Mouse (Mus musculus) erythroblast, embryonic 14.5 days (primary cell): Measurements from ENCODE around the gene Map1b.

Source experiments
- GATA1 ChIP-seq: IDR thresholded peaks from 2 replicates; pipeline ENCODE4 v1.6.1; 2012; ENCODE audit warnings: low read length, inconsistent platforms, mixed read lengths
- TAL1 ChIP-seq: IDR thresholded peaks from 3 replicates; pipeline ENCODE4 v1.6.1; 2012; ENCODE audit warnings: low read length, inconsistent platforms, mixed read lengths

DNA sequence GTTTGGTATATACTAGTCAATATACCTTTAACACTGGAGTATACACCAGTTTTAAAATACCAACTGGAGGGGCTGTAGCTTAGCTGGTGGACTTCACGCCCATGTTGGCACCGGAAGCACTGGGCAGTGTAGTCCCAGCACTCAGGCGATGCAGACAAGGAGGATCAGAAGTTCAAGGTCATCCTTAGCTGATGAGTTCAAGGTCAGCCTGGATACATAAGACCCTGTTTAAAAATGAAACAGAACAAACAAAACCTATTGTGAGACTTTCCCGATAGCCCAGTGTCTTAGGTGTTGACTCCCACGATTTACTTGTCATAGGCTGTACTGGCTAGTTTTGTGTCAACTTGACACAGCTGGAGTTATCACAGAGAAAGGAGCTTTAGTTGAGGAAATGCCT lies 1.5 kb upstream of the Map1b start:
- no peak for TF ChIP-seq GATA1
- TF ChIP-seq TAL1: no peak
